Mouse (Mus musculus): ENCODE measurements at regions not wholly inside any gene's neighbourhood (a gene's known extent, or its start where the extent isn't known, plus 50 kb on each side); places are given as distances from the start of the nearest gene placed in this dataset.

- no peak for TF ChIP-seq EP300 (optimal IDR thresholded peaks at IDR 0.05)
- TF ChIP-seq CTCF (IDR thresholded peaks at IDR 0.05; ENCODE audit: low read depth), result 0 out of 2 replicates have a peak, but pooled peaks have one; percentile 12
Observed at GRCm38 (mm10) chr8:107824640-107825039, 117.8 kb upstream of the Zfhx3 start.
